Mouse (Mus musculus) cortical plate, adult 2 months (tissue): ENCODE results near the gene Krtap9-3.

ENCODE experiments used
- CTCF ChIP-seq: fragments of 200-500 bp; IDR thresholded peaks from 2 replicates; pipeline ENCODE4 v1.5.1; 2011; ENCODE audit warnings: mild to moderate bottlenecking, control low read depth, low read length; ENCODE audit not compliant: insufficient read depth; ENCODE audit errors: extremely low read depth
- POLR2A ChIP-seq: fragments of 200-500 bp; IDR thresholded peaks from 2 replicates; pipeline ENCODE4 v1.6.1; 2011; ENCODE audit warnings: mild to moderate bottlenecking, low read length, control low read depth; ENCODE audit not compliant: insufficient read depth; ENCODE audit errors: extremely low read depth

DNA sequence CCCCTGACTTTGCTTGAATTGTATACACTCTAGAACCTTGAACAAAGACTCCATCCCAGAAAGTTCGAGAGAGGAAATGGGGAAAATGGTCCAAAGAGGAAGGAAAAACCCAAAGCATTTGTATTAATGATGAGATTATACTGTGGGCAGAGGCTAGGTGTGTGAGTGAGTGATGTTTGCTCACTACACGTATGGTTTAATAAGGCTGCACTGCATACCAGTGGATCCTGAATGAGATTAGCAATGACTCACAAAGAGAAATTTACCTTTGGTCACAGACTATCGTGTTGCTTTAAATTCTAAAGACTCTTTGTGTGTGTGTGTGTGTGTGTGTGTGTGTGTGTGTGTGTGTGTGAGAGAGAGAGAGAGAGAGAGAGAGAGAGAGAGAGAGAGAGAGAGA is 33.0 kb upstream of the Krtap9-3 start:
- TF ChIP-seq POLR2A: no peak
- TF ChIP-seq CTCF: no peak
